Mouse (Mus musculus): Measurements from ENCODE around the gene Gm11239. TPM values are rescaled to one million over a fixed set of nuclear protein-coding genes. Genes with fewer than 3 reads are reported as not detected.
"Not testable (repeated sequence)": the region's sequence is repeated elsewhere in the genome, so short reads cannot be mapped to it uniquely, and the experiment has no call there.

The Gm11239 gene
- not detected in 2 replicates for polyA plus RNA-seq (2012; rRNA removed)

- not testable (repeated sequence) for H3K4me3 ChIP-seq (ENCODE audit: insufficient read depth, low read depth, low read length); H3K4me1 ChIP-seq (ENCODE audit: control insufficient read depth, insufficient read depth, low read length); H3K27ac ChIP-seq (ENCODE audit: insufficient read depth, low read depth, low read length); H3K27me3 ChIP-seq (replicated peaks; ENCODE audit: control insufficient read depth, insufficient read depth, low read length); DNase-seq; H3K36me3 ChIP-seq (ENCODE audit: control insufficient read depth, insufficient read depth, low read length)
- no CpG with 5 or more reads among the region's 4 CpGs for WGBS
Measured at GRCm38 (mm10) chr4:73668054-73668453, at the start of gene Gm11239. Gene Gm11239, plus strand, starts transcription at chr4:73668354.

DNA sequence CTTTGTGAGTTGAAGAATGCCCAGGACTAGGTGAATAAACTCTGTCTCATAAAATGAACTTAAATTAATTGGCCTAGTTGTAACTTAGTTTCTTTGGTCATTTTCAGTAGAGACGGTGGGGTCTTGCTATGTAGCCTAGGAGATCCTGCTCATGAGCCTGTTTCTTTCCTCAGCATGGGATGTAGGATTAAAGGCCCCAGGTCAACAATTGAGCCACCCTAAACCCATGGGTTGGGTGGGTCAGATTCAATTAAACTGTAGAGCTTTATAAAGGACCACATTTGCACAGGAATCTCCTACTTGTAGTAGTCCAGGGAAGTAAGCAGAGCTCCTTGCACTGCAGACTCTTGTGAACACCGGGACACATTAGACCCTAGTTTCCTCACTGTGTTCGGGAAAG is 45.5 kb upstream of the Gm11239 start, which contains the start of gene Gm11237:
Gene Gm11237 (plus strand): TSS at position 301 of the 400 bp plus-strand sequence.
- not testable (repeated sequence) for H3K4me1 ChIP-seq (ENCODE audit: control insufficient read depth, insufficient read depth, low read length); H3K4me3 ChIP-seq (ENCODE audit: insufficient read depth, low read depth, low read length)
- no CpG with 5 or more reads among the region's 3 CpGs for WGBS

DNA sequence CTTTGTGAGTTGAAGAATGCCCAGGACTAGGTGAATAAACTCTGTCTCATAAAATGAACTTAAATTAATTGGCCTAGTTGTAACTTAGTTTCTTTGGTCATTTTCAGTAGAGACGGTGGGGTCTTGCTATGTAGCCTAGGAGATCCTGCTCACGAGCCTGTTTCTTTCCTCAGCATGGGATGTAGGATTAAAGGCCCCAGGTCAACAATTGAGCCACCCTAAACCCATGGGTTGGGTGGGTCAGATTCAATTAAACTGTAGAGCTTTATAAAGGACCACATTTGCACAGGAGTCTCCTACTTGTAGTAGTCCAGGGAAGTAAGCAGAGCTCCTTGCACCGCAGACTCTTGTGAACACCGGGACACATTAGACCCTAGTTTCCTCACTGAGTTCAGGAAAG is 30.3 kb upstream of the Gm11239 start, which contains the start of gene Gm11236:
Gene Gm11236 (plus strand): TSS at position 301 of the 400 bp plus-strand sequence.
- DNase-seq; H3K27me3 ChIP-seq (replicated peaks; ENCODE audit: control insufficient read depth, insufficient read depth, low read length); H3K4me1 ChIP-seq (ENCODE audit: control insufficient read depth, insufficient read depth, low read length); H3K4me3 ChIP-seq (ENCODE audit: insufficient read depth, low read depth, low read length); H3K36me3 ChIP-seq (ENCODE audit: control insufficient read depth, insufficient read depth, low read length); H3K27ac ChIP-seq (ENCODE audit: insufficient read depth, low read depth, low read length): not testable (repeated sequence)
- no CpG with 5 or more reads among the region's 4 CpGs for WGBS

More for the DNA sequence above, 45.5 kb upstream of the Gm11239 start, which contains the start of gene Gm11237:
- not testable (repeated sequence) for H3K36me3 ChIP-seq (ENCODE audit: control insufficient read depth, insufficient read depth, low read length); DNase-seq; H3K27me3 ChIP-seq (replicated peaks; ENCODE audit: control insufficient read depth, insufficient read depth, low read length); H3K27ac ChIP-seq (ENCODE audit: insufficient read depth, low read depth, low read length)

GRCm38 (mm10) chr4:73661864-73662263 is 6.3 kb upstream of the Gm11239 start:
- 82% methylated on average over 4 of the region's 4 CpGs for WGBS
- not testable (repeated sequence) for H3K4me3 ChIP-seq (ENCODE audit: insufficient read depth, low read depth, low read length); H3K36me3 ChIP-seq (ENCODE audit: control insufficient read depth, insufficient read depth, low read length); H3K27ac ChIP-seq (ENCODE audit: insufficient read depth, low read depth, low read length); H3K4me1 ChIP-seq (ENCODE audit: control insufficient read depth, insufficient read depth, low read length); H3K27me3 ChIP-seq (replicated peaks; ENCODE audit: control insufficient read depth, insufficient read depth, low read length); DNase-seq

- WGBS, result 91% methylated on average over 2 of the region's 4 CpGs
- H3K27me3 ChIP-seq (replicated peaks; ENCODE audit: control insufficient read depth, insufficient read depth, low read length); H3K4me3 ChIP-seq (ENCODE audit: insufficient read depth, low read depth, low read length); H3K27ac ChIP-seq (ENCODE audit: insufficient read depth, low read depth, low read length); H3K36me3 ChIP-seq (ENCODE audit: control insufficient read depth, insufficient read depth, low read length); DNase-seq; H3K4me1 ChIP-seq (ENCODE audit: control insufficient read depth, insufficient read depth, low read length): not testable (repeated sequence)
Measured at GRCm38 (mm10) chr4:73683216-73683615, 15.1 kb downstream of the Gm11239 start, which contains the start of gene Gm428. Gene Gm428, plus strand, starts transcription at chr4:73683516.

DNA sequence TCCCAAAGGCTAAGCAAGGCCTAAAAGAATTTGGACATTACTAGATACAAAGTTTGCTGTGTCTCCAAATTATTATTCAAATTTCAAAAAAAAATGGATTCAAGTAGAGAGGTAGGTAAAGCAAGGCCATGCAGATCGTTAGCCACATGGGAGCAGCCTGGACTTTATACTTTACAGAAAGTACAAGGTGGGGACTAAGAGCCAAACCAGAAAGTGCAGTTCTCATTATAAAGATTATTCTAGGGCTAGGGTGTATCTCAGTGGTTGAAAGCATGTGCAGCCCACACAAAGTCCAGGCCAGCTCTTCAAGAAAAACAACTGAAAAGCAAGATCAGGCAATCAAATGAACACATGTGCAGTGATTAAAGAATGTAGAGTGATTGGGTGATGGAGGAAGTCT is 50.6 kb downstream of the Gm11239 start:
- Histone ChIP-seq H3K36me3 (ENCODE audit: control insufficient read depth, insufficient read depth, low read length) (no peaks in the 10 kb centered on the region), H3K27ac (ENCODE audit: insufficient read depth, low read depth, low read length) (no peak overlapping the region), H3K4me1 (ENCODE audit: control insufficient read depth, insufficient read depth, low read length) (no peaks in the 10 kb centered on the region), H3K4me3 (ENCODE audit: insufficient read depth, low read depth, low read length) (no peak overlapping the region), H3K27me3 (replicated peaks; ENCODE audit: control insufficient read depth, insufficient read depth, low read length) (no peaks in the 10 kb centered on the region)
- TF ChIP-seq POLR2A (IDR thresholded peaks at IDR 0.05; ENCODE audit: low read depth, low read length) (no peak), CTCF (conservative IDR thresholded peaks at IDR 0.05; ENCODE audit: insufficient read depth, insufficient read length, low read depth, low read length) (no peak)
- 78% methylated on average over 1 of the region's 1 CpGs for WGBS
- no peak for DNase-seq

DNA sequence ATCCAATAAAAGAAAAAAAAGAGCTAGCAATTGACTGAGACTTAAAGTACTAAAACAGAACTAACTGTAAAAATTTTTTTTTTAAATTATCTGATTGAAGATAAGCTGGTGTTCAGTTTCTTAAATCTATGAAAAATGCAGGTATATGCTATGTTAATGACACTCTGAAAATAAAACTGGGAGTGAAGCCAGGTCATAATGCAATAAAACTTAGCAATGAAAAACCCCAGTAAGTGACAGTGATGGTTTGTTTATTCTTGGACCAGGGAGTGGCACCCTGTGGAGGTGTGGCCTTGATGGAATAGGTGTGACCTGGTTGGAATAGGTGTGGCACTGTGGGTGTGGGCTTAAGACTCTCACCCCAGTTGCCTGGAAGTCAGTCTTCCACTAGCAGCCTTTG is 51.7 kb downstream of the Gm11239 start:
- no peaks in the 10 kb centered on the region for H3K4me1 ChIP-seq (ENCODE audit: control insufficient read depth, insufficient read depth, low read length)
- H3K4me3 ChIP-seq (ENCODE audit: insufficient read depth, low read depth, low read length), result no peak overlapping the region
- DNase-seq, result no peak
- TF ChIP-seq CTCF (conservative IDR thresholded peaks at IDR 0.05; ENCODE audit: insufficient read depth, insufficient read length, low read depth, low read length) (no peak), POLR2A (IDR thresholded peaks at IDR 0.05; ENCODE audit: low read depth, low read length) (no peak)
- H3K27me3 ChIP-seq (replicated peaks; ENCODE audit: control insufficient read depth, insufficient read depth, low read length), result no peaks in the 10 kb centered on the region
- no peaks in the 10 kb centered on the region for H3K36me3 ChIP-seq (ENCODE audit: control insufficient read depth, insufficient read depth, low read length)
- no peak overlapping the region for H3K27ac ChIP-seq (ENCODE audit: insufficient read depth, low read depth, low read length)

Other genes starting within 250 kb of the Gm11239 start
- gene Gm11238, start 60.5 kb upstream of the Gm11239 start, polyA plus RNA-seq (2012; rRNA removed), result not detected in 2 replicates
- not detected in 2 replicates for gene Gm11237, start 45.4 kb upstream of the Gm11239 start, polyA plus RNA-seq (2012; rRNA removed)
- not detected in 2 replicates for gene Gm11236, start 30.2 kb upstream of the Gm11239 start, polyA plus RNA-seq (2012; rRNA removed)
- not detected in 2 replicates for gene Gm428, start 15.2 kb downstream of the Gm11239 start, polyA plus RNA-seq (2012; rRNA removed)
- 0.61 and 0.71 TPM in 2 replicates for gene Rasef, start 122.6 kb downstream of the Gm11239 start, polyA plus RNA-seq (2012; rRNA removed)
- gene Gm11758, start 207.9 kb downstream of the Gm11239 start, polyA plus RNA-seq (2012; rRNA removed), result not detected in 2 replicates
- not detected in 2 replicates for gene Gm11757, start 222.8 kb downstream of the Gm11239 start, polyA plus RNA-seq (2012; rRNA removed)
- not detected in 2 replicates for gene Gm13871, start 237.6 kb downstream of the Gm11239 start, polyA plus RNA-seq (2012; rRNA removed)